Mouse (Mus musculus) heart, adult 2 months (tissue): ENCODE data around the gene Atg2a.

Experiments used
- CTCF ChIP-seq: fragments of 200-600 bp; IDR thresholded peaks from 2 replicates; pipeline ENCODE4 v1.8.1; 2022; ENCODE audit warnings: antibody characterized with exemption, mild to moderate bottlenecking, moderate library complexity
- POLR2A ChIP-seq: fragments of 200-500 bp; IDR thresholded peaks from 2 replicates; pipeline ENCODE4 v1.6.1; 2011; ENCODE audit warnings: mild to moderate bottlenecking, low read depth, low read length, control low read depth; ENCODE audit not compliant: insufficient read depth

DNA sequence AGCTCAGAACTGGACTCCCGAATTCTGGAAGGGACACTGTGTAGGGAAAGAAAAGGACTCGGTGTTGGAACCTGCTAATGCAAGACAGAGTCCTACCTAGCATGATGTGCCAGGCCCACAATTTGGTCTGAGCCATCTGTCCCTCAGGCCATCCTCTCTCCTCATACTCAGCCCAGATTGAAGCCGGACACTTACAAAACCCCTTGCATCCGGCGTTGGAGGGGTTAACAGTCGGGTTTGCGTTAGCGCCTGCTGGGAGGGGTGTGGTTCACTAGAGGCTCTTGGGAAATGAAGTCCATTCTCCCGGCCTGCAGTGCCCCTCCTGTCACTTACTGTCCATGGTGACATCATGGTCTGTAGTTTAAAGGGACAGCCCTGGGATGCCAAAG is 5.4 kb upstream of the Atg2a start:
- TF ChIP-seq CTCF (no peak), POLR2A (peak; percentile 48; the same call in 1 of the 2 replicates)
